Mouse (Mus musculus) T-cell, adult 66 days (primary cell): ENCODE results near the gene Tdo2. TPM values are rescaled to one million over a fixed set of nuclear protein-coding genes. Genes with fewer than 3 reads are reported as not detected.

Source experiments
- total RNA-seq, 2 experiments: library from RNA; stranded (reverse); gene quantifications; 3 replicates in 1 of 2; 4 replicates in 1 of 2; pipeline ENCODE4 v1.2.4; 2023

The Tdo2 gene
- not detected for total RNA-seq

DNA sequence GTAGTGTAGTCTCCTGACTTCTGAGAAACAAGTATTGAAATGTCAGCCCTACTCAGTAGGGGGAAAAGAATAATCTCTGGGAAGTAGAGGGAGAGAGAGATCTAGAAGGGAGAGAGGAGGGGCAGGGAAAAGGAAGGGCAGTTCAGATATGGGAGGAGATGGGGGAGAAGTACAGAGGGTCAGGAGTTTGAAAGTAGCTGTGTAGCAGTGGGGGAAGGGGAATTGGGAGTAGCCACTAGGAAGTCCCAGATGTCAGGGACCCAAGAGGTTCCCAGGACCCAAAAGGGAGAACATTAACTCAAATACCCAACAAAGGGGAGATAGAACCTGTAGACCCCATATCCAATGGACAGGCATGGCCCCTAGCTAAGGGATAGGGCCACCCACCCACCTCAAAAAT is at the start of gene Tdo2:
Gene Tdo2, minus strand, starts transcription at position 101 of the 400 bp plus-strand sequence.

DNA sequence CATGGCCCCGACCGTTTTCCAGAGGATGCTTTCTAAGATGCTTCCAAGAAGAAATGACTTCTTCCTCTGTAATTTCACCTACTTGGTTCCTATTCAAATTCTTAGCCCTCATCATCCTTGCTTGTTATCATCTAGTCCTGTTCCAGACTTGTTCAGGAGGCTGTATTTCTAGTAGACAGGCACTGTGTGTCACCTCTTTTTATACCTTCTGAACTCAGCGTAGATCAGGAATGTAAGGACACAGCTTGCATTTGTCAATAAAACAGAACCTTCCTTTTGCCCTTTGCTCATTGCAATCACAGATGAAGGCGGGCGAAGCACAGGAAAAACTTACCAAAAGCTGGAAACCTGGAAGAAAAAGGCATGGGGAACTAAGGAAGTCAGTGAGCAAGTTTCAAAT is 6.0 kb upstream of the Tdo2 start, which contains the start of gene Asic5:
Gene Asic5, plus strand, starts transcription at position 301 of the 400 bp plus-strand sequence.

DNA sequence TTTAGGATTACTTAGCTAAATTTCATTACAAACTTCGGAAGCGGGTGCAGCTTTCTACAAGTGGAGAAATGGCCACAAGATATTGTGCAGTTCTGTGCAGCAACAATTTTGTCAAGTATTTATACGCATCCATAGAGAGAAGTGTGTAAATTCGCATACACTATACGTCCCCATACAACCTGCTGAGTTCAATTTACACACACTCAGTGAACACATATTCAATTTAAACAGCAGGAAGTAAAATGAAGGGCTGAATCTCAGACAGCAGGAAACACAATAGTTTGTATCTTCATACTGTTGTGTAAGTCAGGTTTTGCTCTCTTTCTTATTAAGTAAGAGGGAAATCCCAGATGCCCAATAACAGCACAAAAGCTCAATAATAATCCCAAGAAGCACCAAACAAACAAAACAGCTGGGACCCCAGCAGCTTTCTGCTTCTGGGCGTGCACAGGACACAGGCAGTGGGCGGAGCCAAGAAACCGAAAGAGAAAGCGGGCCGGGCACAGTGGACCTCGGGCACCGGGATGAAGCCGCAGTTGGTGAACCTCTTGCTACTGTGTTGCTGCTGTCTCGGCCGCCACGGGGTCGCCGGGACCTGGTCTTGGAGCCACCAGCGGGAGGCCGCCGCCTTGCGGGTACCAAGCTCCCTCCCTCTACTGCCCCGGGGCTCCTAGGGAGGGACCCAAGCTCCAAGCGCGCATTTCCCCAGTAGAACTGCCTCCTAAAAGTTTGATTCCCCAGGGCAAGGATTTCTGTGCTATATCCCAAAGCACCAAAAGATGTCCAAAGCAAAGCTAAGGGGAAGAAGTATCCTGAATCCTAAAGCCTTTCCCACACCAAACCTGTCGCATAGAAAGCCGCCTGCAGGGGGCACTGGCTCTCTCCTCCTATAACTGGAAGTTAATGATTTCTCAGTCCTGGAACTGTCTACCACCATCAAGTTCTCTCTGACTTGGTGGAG is 43.6 kb downstream of the Tdo2 start, which contains the start of gene Ctso:
Gene Ctso, plus strand, starts transcription at position 461 of the 961 bp plus-strand sequence.

Other genes with a start within 250 kb of the Tdo2 start
- 10 to 100 TPM; 37.1 to 37.4 TPM for gene Ctso, start 43.6 kb downstream of the Tdo2 start, total RNA-seq
- gene Asic5, start 6.1 kb upstream of the Tdo2 start, total RNA-seq = not detected
- 1 to 10 TPM; 5.7 to 6.7 TPM for gene Gucy1b1, start 98.5 kb upstream of the Tdo2 start, total RNA-seq
- 1 to 10 TPM; 3.1 to 3.2 TPM for gene Gucy1a1, start 169.6 kb upstream of the Tdo2 start, total RNA-seq